Mouse (Mus musculus) myocyte (in vitro differentiated cells): ENCODE results near the gene Fscn3. TPM values are rescaled to one million over a fixed set of nuclear protein-coding genes. Genes with fewer than 3 reads are reported as not detected.

ENCODE experiments used
- H3K27me3 ChIP-seq: one replicate; pipeline ENCODE4 v1.6.1; 2011; ENCODE audit not compliant: control insufficient read depth, insufficient read depth, insufficient read length
- H3K36me3 ChIP-seq: one replicate; pipeline ENCODE4 v1.6.1; 2011; ENCODE audit not compliant: control insufficient read depth, insufficient read depth
- H3K4me2 ChIP-seq: one replicate; pipeline ENCODE4 v1.6.1; 2011; ENCODE audit warnings: low read depth, control low read depth
- H3K4me3 ChIP-seq: one replicate; pipeline ENCODE4 v1.5.1; 2011; ENCODE audit warnings: mild to moderate bottlenecking, control low read depth, moderate library complexity
- H3K79me2 ChIP-seq: one replicate; pipeline ENCODE4 v1.6.1; 2011; ENCODE audit not compliant: control insufficient read depth, insufficient read depth
- H3ac ChIP-seq: one replicate; pipeline ENCODE4 v1.6.1; 2011; ENCODE audit not compliant: control insufficient read depth, insufficient read length
- CEBPB ChIP-seq: IDR thresholded peaks from 2 replicates; pipeline ENCODE4 v1.6.1; 2011; ENCODE audit warnings: mild to moderate bottlenecking, moderate library complexity; ENCODE audit not compliant: poor library complexity, insufficient read depth, severe bottlenecking
- E2F4 ChIP-seq: IDR thresholded peaks from one replicate; pipeline ENCODE4 v1.6.1; 2011; ENCODE audit warnings: mild to moderate bottlenecking, control low read depth, moderate library complexity; ENCODE audit not compliant: insufficient read depth
- MAX ChIP-seq: IDR thresholded peaks from one replicate; pipeline ENCODE4 v1.6.1; 2011; ENCODE audit warnings: low read depth, mild to moderate bottlenecking, control low read depth
- MYOD1 ChIP-seq, 3 experiments: IDR thresholded peaks; one replicate each; pipeline ENCODE4 v1.6.1; 2011; ENCODE audit warnings: control low read depth in 2 of 3, low read depth in 2 of 3, mild to moderate bottlenecking in 2 of 3, moderate library complexity in 1 of 3; ENCODE audit not compliant: insufficient read length in 2 of 3, control insufficient read depth in 1 of 3
- MYOG ChIP-seq, 3 experiments: IDR thresholded peaks; one replicate each; pipeline ENCODE4 v1.6.1; 2011; ENCODE audit warnings: control low read depth in 2 of 3, low read depth in 2 of 3, mild to moderate bottlenecking in 2 of 3; ENCODE audit not compliant: insufficient read length in 2 of 3, control insufficient read depth in 1 of 3, insufficient read depth in 1 of 3
- POLR2A ChIP-seq: IDR thresholded peaks from one replicate; pipeline ENCODE4 v1.6.1; 2011; ENCODE audit warnings: low read depth, mild to moderate bottlenecking, control low read depth, moderate library complexity; ENCODE audit not compliant: insufficient read length
- POLR2AphosphoS2 ChIP-seq: IDR thresholded peaks from one replicate; pipeline ENCODE4 v1.6.1; 2011; ENCODE audit warnings: low read depth, control low read depth; ENCODE audit not compliant: insufficient read length
- REST ChIP-seq: IDR thresholded peaks from one replicate; pipeline ENCODE4 v1.6.1; 2011; ENCODE audit warnings: mild to moderate bottlenecking, control low read depth, moderate library complexity; ENCODE audit not compliant: insufficient read depth, insufficient read length
- SRF ChIP-seq: IDR thresholded peaks from one replicate; pipeline ENCODE4 v1.6.1; 2011; ENCODE audit warnings: low read depth; ENCODE audit not compliant: control insufficient read depth, insufficient read length
- TCF12 ChIP-seq: IDR thresholded peaks from one replicate; pipeline ENCODE4 v1.6.1; 2011; ENCODE audit warnings: mild to moderate bottlenecking, control low read depth; ENCODE audit not compliant: poor library complexity, insufficient read depth, severe bottlenecking
- TCF3 ChIP-seq: IDR thresholded peaks from one replicate; pipeline ENCODE4 v1.6.1; 2011; ENCODE audit warnings: low read depth, control low read depth; ENCODE audit not compliant: insufficient read length
- USF1 ChIP-seq: IDR thresholded peaks from one replicate; pipeline ENCODE4 v1.6.1; 2011; ENCODE audit warnings: low read depth, mild to moderate bottlenecking, control low read depth, moderate library complexity
- polyA plus RNA-seq: library from polyadenylated mRNA; unstranded; fragments of >200 nt; fragmentation: generic; extraction: Trizol; gene quantifications from one replicate; pipeline ENCODE4 v1.2.1, GENCODE M21; 2012; ENCODE audit warnings: missing spikeins

Fscn3 gene
- polyA plus RNA-seq, 1 experiment = not detected

DNA sequence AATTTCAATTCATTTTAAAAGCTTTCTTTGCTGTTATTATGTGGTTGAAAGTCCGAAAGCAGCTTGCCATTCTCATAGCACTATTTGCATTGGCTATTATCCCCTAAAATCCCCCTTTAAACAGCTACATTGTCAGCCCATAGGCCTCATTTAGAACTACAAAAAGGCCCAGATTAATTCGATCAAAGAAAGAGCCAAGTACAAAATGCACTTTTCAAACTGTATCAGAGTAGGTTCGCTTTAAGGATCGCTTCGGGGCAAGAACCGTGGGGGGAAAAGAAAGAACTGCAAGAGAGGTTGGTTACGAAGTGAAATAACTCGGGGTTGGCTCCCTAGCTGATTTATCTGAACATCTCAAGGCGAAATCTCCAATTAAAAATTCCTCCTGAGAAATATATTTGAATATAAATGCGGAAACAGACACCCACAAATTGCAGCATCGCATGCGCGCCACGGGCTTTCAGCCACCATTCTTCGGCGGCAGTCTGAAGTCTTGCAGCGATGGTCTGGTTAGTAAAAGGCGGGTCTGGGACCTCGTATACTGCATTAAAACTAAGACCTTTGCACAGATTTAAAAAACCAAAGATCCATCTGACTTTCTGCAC is 30.6 kb upstream of the Fscn3 start:
- TF ChIP-seq POLR2AphosphoS2 (no peak), MYOD1 (IDR thresholded peaks at IDR 0.05; ENCODE audit: control insufficient read depth in 1 of 3, insufficient read length in 2 of 3, low read depth in 2 of 3) (no peak), REST (no peak), SRF (no peak)
- Histone ChIP-seq H3K79me2 (no peaks in the 10 kb centered on the region), H3K4me3 (no peak overlapping the region), H3K36me3 (no peaks in the 10 kb centered on the region), H3K27me3 (no peaks in the 10 kb centered on the region), H3K4me2 (no peak overlapping the region), H3ac (no peak overlapping the region)

DNA sequence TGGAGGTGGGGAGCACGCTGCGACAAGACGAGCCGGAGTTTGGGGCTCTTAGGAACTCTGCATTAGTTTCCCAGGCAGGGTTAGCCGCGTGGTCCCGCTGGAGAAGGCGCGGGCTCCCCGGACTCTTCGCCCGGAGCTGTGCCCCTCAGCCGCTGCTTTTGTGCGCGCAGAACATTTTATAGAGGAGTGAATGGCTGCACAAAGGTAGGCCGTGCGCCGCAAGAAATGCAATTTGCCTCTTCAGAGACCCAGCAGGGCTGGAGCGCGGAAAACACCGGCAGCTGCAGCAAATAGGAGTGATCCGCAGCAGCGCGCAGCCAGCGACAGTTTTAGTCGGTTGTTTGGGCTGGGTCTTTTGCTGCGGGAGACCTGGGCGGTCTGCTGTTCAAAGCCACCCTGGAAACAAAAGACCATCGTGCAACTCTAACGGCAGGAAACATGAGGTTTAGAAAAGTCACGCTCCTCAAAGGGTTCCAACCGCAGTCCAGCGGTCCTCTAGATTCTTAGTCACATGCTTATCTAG is 29.8 kb upstream of the Fscn3 start, which contains the start of gene Zfp800:
Zfp800 (minus strand) TSS at position 325 of the 523 bp plus-strand sequence.
- H3K36me3 ChIP-seq = no peaks in the 10 kb centered on the region
- no peak within 1 kb of the TSS for H3ac ChIP-seq
- no peak within 1 kb of the TSS for H3K4me3 ChIP-seq
- TF ChIP-seq POLR2AphosphoS2 = no peak
- no peak for TF ChIP-seq MYOD1 (IDR thresholded peaks at IDR 0.05; ENCODE audit: control insufficient read depth in 1 of 3, insufficient read length in 2 of 3, low read depth in 2 of 3)
- no peak for TF ChIP-seq POLR2A
- no peak for TF ChIP-seq USF1
- TF ChIP-seq TCF3 = no peak
- TF ChIP-seq MAX = no peak
- no peak for TF ChIP-seq CEBPB
- no peak for TF ChIP-seq REST
- no peak for TF ChIP-seq MYOG (IDR thresholded peaks at IDR 0.05; ENCODE audit: control insufficient read depth in 1 of 3, insufficient read depth in 1 of 3, insufficient read length in 2 of 3, low read depth in 2 of 3)
- no peak for TF ChIP-seq SRF
- TF ChIP-seq TCF12 = no peak
- H3K4me2 ChIP-seq = no peak within 1 kb of the TSS
- no peaks in the 10 kb centered on the region for H3K27me3 ChIP-seq
- H3K79me2 ChIP-seq = no peaks in the 10 kb centered on the region

- Histone ChIP-seq H3ac (no peak overlapping the region), H3K4me3 (no peak overlapping the region), H3K4me2 (no peak overlapping the region), H3K36me3 (no peaks in the 10 kb centered on the region), H3K79me2 (no peaks in the 10 kb centered on the region), H3K27me3 (no peaks in the 10 kb centered on the region)
- TF ChIP-seq SRF (no peak), E2F4 (no peak), USF1 (no peak), REST (no peak), TCF12 (no peak), CEBPB (no peak), TCF3 (no peak), MAX (no peak), MYOG (IDR thresholded peaks at IDR 0.05; ENCODE audit: control insufficient read depth in 1 of 3, insufficient read depth in 1 of 3, insufficient read length in 2 of 3, low read depth in 2 of 3) (no peak), POLR2AphosphoS2 (no peak), POLR2A (no peak), MYOD1 (IDR thresholded peaks at IDR 0.05; ENCODE audit: control insufficient read depth in 1 of 3, insufficient read length in 2 of 3, low read depth in 2 of 3) (no peak)
These were observed 28.9 kb upstream of the Fscn3 start for GRCm38 (mm10) chr6:28398726-28399125.

DNA sequence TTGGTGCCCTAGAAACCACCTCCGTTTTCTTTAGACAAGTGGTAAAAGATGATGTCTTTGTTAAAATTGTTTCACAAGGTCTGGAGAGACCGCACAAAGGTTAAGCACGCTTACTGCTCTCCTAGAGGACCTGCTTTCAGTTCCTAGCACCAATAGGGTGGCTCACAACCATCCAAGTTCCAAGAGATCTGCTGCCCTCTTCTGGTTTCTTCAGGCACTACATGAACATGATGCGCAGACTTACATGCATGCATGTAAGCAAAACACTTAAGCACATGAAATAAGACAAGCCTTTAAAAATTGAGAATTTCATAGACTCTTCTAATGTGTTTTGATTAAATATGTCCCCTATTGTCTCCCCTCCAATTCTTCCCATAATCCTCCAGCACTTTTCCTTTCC is 27.8 kb upstream of the Fscn3 start:
- H3K79me2 ChIP-seq = no peaks in the 10 kb centered on the region
- H3K27me3 ChIP-seq = no peaks in the 10 kb centered on the region
- no peaks in the 10 kb centered on the region for H3K36me3 ChIP-seq
- no peak overlapping the region for H3K4me3 ChIP-seq
- TF ChIP-seq MYOD1 (IDR thresholded peaks at IDR 0.05; ENCODE audit: control insufficient read depth in 1 of 3, insufficient read length in 2 of 3, low read depth in 2 of 3) = no peak
- no peak for TF ChIP-seq SRF
- no peak for TF ChIP-seq POLR2AphosphoS2
- no peak for TF ChIP-seq TCF3
- no peak for TF ChIP-seq POLR2A
- no peak for TF ChIP-seq TCF12
- TF ChIP-seq E2F4 = no peak
- no peak for TF ChIP-seq USF1
- no peak for TF ChIP-seq MAX
- no peak for TF ChIP-seq CEBPB
- TF ChIP-seq MYOG (IDR thresholded peaks at IDR 0.05; ENCODE audit: control insufficient read depth in 1 of 3, insufficient read depth in 1 of 3, insufficient read length in 2 of 3, low read depth in 2 of 3) = no peak
- TF ChIP-seq REST = no peak
- no peak overlapping the region for H3ac ChIP-seq
- no peak overlapping the region for H3K4me2 ChIP-seq

DNA sequence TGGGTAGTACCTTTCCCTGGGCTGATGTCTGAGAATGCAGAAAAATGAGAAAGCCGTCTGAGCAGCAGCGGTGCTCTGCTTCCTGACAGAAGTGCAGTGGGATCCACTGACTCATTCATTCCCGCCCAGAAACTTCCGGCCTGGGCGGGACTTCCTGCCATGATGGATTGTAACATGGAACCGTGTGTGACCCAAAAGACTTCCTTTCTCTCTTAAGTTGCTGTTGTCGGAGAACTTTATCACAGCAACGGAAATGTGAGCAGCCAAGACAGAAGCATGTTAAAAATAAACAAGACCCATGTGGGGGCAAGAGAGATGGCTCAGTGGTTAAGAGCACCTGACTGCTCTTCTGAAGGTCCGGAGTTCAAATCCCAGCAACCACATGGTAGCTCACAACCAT is 17.5 kb upstream of the Fscn3 start:
- no peak overlapping the region for H3K4me3 ChIP-seq
- H3ac ChIP-seq = no peak overlapping the region
- no peaks in the 10 kb centered on the region for H3K79me2 ChIP-seq
- no peak for TF ChIP-seq REST
- TF ChIP-seq E2F4 = no peak
- no peak for TF ChIP-seq MYOG (IDR thresholded peaks at IDR 0.05; ENCODE audit: control insufficient read depth in 1 of 3, insufficient read depth in 1 of 3, insufficient read length in 2 of 3, low read depth in 2 of 3)
- no peak for TF ChIP-seq CEBPB
- no peaks in the 10 kb centered on the region for H3K27me3 ChIP-seq
- H3K36me3 ChIP-seq = no peaks in the 10 kb centered on the region
- no peak overlapping the region for H3K4me2 ChIP-seq
